Mouse (Mus musculus) naive thymus-derived CD4-positive, alpha-beta T cell, adult 2 months (primary cell): ENCODE results near the gene Astn2.

ENCODE experiments used
- DNase-seq: peaks from one replicate; pipeline ENCODE4 v3.0.0-alpha.2; 2011; ENCODE audit warnings: low read depth

Gene Astn2

DNA sequence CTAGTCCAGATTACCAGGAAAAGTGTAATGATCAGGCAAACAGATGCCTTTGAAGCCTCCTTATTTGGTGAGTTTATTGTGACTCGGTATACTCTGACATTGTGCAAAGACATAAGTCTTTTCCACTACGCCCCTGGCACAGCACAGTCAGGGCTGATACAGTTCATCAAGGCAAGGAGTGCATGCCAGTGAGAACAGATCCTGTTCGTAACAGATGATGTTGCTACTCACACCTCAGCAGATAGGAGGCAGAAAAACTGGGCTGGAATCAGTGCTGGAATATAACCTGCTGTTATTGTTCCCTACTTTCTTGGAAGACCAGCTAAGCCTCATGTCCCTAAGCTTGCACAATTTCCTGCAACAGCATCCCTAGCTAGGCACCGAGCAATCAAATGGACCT, 565.6 kb downstream of the Astn2 start:
- no peak for DNase-seq

DNA sequence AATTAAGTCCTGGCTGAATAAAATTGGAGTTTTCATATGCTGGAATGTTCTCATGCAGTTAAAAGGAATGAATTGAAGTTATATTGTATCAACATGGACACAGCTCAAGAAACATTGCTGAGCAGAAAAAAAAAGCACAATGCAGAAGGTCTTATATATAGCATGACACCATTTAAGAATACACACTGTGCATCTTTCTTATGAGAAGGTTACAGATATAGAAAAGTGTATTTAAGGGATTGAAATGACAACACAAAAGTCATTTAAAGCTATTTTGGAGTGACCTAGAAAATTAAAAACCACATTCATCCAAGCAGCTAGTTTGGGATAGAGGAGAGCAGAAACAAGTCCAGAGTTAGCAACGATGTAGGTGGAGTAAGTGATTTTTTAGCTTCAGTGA, 571.4 kb downstream of the Astn2 start:
- DNase-seq: no peak

DNA sequence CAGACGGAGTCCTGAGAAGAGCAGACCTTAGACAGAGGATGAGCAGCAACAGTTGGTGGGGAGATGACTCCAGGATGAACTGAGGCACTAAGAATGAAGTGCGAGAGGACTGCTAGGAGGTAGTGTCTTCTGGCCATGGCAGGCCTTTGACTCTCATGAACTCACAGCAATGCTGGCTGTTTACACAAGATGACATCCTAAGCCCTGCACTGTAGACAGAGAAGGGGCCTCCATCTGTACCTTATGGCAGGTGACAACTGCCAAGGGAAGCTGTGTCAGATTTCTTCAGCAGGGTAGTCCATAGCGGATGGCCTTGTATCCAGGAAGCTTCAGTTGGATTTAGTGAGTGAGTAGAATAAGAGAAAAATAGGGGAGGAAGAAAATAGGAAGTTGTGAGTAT, 572.5 kb downstream of the Astn2 start:
- no peak for DNase-seq

DNA sequence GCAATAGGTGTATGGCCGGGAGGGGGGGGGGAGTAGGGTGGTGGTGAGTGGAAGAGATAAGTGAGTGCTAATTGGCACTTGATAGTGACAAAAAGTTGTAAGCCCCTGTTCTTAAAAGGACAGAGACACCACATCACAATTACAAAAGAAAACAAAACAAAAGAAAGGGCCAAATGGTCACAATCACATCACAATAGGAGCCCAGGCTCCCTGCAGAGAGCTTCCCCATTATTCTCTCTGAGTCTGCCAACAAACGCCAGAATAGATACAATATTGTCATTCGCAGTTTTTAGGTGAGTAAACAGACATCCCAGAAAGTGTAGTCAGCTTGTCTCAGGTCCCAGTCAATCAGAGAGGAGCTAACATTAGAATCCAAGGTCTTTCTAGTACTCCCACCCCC, 573.9 kb downstream of the Astn2 start:
- DNase-seq: no peak

DNA sequence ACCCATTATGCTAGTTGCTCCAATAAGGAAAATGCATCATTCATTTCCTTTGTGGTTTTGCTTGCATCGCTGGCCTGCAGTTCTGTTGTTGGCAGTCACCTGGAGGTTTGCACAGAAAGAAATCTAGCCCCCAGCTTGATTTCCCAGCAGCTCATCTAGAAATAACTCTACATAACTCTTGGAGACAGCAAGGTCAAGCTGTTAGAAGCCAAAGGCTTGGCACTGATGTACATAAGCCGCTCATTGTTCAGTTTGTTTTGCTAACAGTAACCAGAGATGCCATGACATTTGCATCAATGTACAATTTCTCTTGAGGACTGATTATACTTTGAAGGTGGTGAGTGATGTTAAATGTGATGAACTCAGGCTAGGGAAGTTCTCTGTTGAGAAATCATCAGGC, 583.3 kb downstream of the Astn2 start:
- DNase-seq: no peak

DNA sequence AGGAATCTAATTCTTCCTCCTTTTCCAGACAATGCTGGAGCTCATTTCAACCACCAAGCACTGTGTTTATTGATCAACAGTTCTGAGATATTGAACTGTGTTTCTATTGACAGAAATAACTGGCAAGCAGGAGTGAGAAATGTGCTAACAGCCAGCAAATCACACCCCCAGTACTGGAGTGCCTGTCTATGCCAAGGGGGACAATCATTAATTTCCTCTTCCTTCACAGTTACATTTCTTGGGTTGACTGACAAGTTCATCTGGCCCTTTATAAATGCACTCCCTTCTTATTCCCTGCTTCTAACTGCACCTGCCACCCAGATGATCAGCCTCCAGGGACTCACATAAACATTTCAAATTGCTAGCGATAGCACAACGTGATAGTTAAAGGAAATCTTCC, 584.2 kb downstream of the Astn2 start:
- DNase-seq: no peak

DNA sequence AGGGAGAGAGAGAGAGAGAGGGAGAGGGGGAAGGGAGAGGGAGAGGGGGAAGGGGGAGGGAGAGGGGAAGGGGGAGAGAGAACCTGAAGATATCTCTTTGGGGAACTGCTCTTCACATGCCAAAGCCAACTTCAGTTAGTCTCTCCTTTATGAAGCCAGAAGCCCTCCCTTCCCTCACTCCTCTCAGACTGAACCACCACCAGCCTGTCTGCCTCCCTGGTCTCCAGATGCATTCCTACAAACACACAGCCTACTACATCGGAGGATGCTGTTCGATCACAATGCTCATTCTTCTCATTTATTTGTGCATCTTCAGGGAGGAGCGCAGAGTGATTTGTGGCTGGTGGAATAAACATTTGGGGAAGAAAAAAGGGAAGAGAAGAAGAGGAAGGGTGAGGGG, 584.6 kb downstream of the Astn2 start:
- DNase-seq: no peak

DNA sequence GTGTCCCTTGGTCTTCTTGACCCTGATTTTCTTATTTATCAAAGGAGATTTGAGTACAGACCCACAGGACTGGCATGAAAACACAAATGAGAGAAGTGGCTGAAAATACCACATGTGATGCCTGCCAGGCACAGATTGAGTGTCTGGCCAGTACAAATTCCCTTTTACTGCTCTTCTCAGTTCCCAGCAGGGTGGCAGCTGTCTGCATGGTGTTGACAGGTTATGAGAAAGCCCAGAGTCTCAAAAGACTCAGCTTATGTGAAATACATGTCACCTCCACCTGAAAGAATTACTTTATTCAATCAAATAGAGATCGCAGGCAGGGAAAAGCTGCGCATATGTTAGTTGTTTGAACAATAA, 590.3 kb downstream of the Astn2 start:
- DNase-seq: no peak

DNA sequence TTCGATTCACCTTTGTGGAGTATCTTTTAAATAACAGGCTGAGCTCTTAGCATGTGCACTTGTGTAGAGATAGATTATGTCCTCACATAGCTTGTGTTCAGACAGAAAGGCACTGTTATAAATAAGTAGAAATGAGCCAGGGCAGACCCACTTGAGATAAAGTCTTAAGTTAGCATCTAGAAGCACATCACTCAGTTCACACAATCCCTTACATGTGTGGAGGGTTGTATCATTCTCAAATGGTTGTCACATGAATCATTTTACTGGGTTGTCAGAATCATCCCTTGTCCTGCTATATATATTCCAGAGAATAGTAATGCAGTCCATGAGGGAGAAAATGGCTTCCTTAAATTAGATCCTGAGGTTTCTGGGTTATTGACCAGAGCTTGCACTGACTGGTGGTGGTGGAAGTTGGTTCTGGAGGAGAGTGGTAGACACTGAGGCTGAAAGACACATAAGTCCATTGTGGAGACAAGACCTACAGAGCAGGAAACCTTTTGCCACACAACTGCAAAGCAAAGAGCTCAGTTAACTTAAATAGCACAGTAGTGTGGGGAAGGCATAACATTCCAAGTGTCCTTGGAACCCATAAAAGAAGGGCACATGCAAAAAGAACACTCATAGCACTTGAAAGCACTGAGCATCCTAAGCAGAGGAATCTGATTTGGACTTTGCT, 590.8 kb downstream of the Astn2 start:
- DNase-seq: no peak

DNA sequence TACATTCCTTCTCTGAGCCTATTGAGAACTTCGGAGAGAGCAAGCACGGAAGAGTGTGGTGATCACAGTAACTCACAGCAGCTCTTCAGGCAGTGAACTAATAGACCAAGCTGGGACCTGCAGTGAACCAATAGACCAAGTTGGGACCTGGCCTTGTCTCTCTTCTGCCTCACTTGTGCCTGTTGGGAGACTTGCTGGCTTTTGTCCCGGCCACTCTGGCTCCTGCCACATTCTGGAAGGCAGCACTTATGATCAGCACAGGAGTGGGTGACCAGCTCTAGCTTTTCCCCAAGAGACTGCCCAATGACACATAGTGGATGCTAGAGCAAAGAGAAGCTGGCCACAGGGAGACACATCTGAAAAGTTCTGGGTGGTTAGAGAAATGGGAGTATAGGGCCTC, 597.1 kb downstream of the Astn2 start:
- no peak for DNase-seq

DNA sequence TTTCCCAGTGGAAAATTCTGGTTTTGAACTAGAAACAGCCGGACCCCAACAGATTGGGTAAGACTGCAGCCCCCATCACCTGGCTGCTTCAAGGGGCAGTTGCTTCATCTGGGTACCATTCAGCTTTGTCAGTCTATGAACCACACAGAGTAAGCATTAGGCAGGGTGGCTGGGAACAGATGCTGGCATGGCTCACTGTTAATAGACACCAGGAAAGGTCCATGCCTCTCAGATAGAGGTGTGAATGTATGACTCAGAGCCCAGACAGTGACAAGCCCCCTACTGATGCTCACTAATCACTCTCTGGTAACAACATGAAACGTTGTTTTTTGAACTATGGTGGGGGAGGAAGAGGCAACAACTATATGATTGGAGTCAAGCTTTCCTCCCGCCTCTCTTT, 603.2 kb downstream of the Astn2 start:
- DNase-seq: no peak

DNA sequence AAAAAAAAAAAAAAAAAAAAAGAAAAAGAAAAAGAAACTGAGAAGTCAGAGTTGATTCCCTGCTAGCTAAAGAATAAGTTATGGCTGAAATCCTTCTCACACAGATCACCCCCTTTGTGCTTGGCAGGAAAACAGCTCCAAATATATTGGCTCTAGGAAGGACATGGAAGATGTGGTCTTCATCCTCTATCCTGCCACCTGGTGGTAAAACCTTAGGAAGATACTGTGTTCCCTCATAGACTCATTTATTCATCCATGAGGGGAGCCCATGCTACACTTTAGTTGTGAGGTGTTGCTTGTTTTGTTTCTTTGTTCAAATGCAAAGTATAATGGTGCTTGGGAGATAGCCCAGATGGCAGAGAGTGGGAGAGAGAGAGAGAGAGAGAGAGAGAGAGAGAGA, 613.4 kb downstream of the Astn2 start:
- DNase-seq: no peak

DNA sequence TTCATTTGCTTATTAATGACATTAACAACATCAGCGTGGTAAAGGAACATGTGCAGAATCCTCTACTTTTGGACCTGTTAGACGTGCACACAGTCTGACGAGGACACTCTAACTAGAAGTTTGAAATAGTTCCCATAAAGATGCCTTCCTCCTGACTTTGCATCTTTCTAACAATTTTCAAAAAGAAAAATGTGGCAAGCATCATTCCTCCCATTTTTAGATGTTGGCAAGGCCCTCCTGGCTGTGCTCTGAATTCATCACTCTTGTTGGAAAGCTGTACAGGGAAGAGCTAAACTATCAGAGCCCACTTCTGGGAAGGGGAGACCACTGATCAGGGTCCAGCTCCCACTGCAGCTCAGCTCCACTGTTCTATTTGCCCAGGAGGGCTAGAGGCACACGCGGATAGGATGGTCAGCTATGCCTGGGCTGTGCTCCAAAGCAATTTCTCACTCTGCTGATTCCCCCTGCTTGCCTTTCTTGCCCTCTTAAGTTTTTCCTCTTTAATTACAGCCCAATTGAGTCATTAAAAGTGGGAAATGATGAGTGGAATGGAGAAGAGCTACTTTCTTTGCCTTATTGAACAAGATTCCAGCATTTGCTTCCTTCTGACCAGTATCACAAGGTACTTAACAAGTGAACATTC, 630.9 kb downstream of the Astn2 start:
- DNase-seq: no peak

DNA sequence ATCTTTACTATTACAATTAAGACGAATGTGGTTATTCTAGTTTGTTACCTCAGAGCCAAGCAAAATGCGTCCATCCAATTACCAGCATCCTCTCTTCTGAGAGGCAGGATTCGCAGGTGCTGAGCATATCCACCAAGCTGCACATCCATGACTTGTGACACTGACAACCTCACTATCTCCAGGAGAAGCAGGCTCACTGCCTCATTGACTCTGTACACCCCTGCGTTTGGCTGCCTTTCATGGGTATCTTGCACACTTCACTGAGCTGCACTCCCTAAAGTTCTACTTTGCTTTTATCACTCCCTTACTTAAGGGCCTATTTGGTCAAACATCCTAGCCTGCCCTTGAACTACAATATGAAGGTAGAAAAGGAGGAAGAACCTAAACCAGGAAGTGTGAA, 633.5 kb downstream of the Astn2 start:
- no peak for DNase-seq

DNA sequence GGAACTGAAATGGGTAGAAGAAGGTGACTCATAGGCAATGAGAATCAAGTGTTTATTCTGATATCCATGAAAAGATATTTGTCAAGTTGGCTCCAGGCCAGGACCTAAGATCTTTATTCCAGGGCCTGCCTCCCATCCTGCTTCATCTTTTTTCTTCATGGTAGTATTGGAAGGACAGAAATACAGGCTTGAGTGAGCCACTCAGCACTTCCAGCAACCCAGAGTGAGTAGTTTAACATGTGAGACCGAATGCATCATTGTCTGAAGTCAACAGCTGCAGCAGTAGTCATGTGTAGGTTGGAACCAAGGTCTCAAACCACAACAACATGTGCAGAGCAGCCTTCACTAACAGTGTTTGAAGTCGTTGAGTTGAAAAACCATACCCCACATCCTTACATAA, 636.5 kb downstream of the Astn2 start:
- no peak for DNase-seq

DNA sequence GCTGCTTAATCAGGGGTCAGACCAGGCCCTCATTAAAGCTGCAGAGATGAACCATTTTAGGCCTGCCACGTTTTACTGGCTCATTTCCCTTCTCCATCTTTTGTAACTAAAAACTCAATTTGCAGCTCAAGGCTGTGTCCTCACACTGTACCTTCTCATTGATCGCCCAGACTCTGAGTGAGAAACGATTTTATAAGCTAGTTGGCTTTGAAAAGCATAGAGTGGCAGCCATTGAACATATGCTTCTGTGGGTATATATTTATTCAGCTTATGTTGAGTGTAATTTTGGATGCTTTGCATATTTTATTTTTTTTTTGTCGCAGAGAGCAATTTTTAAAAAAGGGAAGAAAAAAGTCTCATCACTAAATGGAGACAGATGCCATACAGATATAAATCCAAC, 637.0 kb downstream of the Astn2 start:
- no peak for DNase-seq

DNA sequence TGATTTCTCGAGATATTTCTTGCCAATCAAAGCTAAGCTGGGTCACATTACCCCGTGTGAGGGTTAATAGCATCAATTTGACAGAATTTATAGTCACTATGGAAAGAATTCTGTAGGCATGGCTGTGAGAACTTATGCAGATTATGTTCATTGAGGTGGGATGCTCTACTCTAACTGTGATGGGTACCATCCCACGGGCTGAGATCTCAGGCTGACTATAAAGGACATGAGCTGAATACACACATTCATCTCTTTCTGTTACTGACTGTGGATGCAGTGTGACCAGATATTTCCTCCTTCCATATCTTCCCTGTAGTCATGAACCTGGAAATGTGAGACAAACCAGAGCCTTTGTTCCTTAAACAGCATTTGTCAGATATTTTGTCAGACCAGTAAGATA, 639.1 kb downstream of the Astn2 start:
- no peak for DNase-seq

DNA sequence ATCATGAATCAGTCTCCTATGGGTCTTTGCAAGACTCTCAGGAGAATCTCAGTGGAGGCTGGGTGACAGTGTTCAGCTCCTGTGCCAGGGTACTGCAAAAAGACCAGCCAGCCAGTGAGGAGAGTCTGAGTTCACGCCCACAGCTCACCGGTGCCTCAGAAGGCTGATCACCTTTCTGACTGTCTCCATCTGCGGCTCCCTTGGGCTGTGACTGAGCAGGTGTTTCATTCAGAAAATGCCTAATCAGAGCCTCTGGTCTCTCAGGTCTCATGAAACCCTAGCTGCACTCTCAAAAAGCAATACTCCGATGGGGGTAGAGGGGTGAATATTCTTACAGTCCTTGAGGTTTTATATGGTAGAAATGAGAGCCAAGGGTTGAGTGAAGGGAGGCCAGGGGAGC, 640.1 kb downstream of the Astn2 start:
- DNase-seq: no peak

DNA sequence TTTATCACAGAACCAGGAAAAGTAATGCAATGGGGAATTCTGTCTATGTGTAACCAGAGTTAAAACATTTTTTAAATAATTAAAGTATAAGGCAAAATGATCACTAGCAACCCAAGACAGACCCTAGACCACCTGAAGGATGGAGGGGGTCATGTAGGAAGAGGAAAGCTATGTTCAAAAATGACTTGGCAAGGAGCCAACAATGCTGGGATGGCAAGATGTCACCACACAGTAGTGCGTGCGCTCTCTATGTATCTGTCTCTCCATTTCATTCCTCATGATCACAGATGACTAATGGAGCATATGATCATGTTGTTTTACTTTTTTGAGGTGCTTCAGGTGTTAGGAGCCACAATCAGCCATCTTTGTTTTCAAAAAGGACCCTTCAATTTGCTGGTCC, 640.6 kb downstream of the Astn2 start:
- DNase-seq: no peak

DNA sequence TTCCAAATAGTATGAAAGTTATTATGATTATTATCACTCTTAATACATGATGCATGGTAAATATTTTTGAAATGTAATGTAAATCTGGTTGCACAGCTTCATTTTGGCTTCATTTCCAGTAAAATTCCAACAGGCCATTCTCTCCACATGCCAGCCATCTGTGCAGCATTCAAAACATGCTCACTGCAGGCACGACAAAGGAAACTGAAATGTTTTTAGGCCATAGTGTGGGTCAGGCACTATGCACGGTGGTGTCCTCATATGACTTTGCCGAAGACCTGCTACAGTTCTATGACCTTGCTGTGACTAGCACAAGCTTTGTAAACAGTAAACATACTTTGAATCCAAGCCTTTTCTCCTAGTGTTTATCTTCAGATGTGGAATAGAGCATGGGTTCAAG, 642.3 kb downstream of the Astn2 start:
- no peak for DNase-seq

DNA sequence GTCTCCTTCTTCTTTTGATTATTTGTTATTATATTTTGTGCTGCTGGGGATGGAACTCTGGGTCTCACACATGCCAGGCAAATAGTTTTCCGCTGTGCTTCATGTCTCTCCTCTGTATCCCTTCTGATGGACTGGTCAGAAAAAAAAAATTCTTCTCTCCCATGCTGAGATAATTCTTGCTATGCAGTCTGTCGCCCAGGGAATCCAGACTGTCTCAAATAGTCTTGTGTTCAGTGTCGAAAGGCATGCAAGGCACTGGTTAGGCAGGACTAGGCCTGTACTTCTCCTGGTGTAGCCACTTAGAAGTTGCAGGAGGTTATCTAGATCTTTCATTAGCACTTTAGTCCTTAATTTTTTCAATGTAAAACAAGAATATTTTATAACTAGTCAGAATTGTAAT, 642.8 kb downstream of the Astn2 start:
- DNase-seq: no peak

DNA sequence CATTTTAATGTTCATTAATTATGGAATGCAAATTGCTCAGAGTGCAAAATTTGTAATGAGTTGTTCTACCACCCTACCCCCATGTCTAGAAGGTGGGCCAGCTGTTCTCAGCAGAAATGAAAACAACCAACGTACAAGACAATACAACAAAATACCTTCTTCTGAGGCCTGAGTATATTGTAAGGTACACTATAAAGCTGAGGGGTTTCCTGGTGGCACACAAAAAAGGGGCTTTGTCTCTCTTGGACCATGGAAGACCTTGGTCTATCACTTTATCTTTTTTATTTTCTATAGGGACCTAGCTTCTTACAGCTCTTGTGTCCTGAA, 645.6 kb downstream of the Astn2 start:
- DNase-seq: no peak

DNA sequence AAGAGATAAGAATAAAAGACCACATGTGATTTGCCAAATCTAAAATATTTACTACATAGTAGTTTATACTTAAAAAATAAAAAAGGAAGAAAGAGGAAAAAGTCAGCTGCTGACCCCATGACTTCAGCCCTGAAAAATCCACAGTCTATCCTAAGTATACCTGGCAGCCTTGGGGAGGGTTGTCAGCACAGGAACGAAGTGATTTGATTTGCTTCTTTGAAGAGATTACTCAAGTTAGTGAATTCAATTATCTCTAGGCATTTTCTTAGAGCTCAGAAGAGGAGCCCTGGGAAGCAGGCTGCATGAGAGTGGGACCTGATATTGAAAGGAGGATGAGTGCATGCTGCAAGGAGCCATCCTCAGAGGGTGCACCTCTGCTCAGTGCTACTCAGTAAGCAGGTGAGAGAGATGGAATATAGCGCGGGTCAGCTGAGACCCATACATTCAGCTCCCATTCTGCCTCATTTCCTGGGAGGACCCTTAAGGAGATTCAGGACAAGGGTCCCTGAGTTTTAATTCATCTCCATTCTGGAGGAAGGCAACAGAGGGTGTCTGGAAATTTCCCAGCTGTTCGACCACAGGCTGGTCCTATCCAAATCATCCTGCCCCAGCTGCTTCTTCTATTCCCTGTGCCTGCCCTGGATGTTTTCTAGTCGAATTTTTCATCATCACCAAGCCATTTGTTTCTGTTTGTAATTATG, 646.1 kb downstream of the Astn2 start:
- no peak for DNase-seq

DNA sequence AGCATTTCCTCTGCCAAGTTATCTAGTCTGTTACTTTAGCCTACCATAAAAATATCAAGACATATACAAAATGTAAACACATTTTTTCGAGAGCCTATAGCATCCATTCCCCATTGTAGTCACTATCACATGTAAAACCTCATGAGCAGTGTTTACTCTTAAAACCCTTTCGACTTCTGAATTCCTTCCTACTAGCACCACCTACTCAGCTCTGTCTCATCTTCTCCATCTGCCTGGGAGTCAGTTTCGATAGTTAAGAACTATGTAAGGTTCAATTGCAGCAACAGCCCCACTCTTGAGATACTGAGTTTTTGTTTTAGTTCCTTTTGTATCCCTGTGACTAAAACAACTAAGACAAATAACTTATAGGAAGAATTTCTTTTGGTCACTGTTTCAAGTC, 651.5 kb downstream of the Astn2 start:
- DNase-seq: no peak
